Mouse (Mus musculus) layer of hippocampus, postnatal 14 days (tissue): ENCODE results near the gene Gle1. TPM values are rescaled to one million over a fixed set of nuclear protein-coding genes. Genes with fewer than 3 reads are reported as not detected.
"Not testable (repeated sequence)": the region's sequence is repeated elsewhere in the genome, so short reads cannot be mapped to it uniquely, and the experiment has no call there.

Experiments
- DNase-seq, 2 experiments: peaks; one replicate each; pipeline ENCODE4 v3.0.0; 2021 to 2022; ENCODE audit warnings: low spot score in 2 of 2, mixed read lengths in 1 of 2
- long read RNA-seq, 2 experiments: library from polyadenylated mRNA; stranded (forward); transcript quantifications; one replicate each; pipeline ENCODE4 v2.0.0; 2021
- total RNA-seq, 2 experiments: library from RNA; stranded (reverse); gene quantifications; 2 replicates each; pipeline ENCODE4 v1.2.3; 2021

Gene Gle1
- total RNA-seq = 10 to 100 TPM; 44.8 to 47.3 TPM
- long read RNA-seq, experiment 1, full-length matches to known transcripts = 43 of 56 reads
- long read RNA-seq, experiment 1, partial matches to known transcripts = 2 of 56 reads
- long read RNA-seq, experiment 1, other reads (novel, unspliced or antisense) = 11 of 56 reads
- long read RNA-seq, experiment 2, full-length matches to known transcripts = 62 of 77 reads
- long read RNA-seq, experiment 2, partial matches to known transcripts = 2 of 77 reads
- long read RNA-seq, experiment 2, other reads (novel, unspliced or antisense) = 13 of 77 reads

DNA sequence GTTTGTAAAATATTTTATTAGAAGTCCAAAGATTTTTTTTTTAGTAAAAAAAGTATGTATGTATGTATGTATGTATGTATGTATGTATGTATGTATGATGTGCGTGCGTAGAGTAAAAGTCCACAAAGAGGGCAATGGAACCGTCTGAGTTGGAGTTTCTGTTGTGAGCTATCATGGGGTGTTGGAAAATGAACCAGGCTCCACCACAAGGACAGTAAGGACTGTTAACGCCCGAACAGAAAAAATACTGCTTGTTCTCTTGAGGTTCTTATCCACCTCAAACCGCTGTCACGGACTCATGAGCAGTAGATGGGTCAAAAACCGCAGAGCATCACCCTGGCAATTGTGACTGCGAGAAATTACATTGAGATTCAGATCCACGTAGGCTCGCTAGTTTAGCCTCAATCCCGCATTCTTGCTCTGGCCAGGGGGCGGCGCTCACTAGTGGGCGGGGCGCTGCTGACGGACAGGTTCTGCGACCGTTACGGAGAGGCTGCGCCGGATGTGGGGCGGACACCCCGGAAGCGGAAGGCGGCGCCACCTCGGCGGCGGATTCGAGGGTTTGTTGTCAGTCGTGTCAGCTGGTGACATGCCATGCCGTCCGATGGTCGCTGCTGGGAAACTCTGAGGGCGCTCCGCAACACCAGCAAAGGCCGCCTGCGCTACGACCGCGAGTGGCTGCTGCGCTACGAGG lies at the start of gene Gle1:
Gene Gle1 (plus strand): TSS at position 521 of the 694 bp plus-strand sequence.
- peak; percentile 96 to 97 for DNase-seq

DNA sequence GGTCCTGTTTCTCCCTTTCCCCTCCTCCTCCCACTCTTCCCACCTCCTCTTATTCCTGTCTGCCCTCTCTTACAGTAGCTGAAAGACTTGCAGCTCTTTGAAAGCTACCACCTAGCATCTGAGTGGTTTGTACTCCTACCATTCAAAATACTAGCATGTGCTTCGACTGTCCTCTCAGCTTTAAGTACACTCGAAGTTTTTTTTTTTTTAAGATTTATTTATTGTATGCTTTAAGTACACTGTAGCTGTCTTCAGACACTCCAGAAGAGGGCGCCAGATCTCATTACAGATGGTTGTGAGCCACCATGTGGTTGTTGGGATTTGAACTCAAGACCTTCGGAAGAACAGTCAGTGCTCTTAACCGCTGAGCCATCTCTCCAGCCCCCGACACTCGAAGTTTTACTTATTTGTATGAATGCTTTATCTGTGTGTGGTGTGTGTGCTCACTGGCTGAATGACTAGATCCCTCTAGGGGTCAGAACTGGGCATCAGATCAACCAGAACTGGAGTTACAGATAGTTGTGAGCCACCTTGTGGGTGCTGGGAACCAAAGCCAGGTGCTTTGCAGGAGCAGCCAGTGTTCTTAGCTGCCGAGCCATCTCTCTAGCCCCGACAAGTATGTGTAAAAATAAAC lies 48.5 kb upstream of the Gle1 start:
- DNase-seq = not testable (repeated sequence)

DNA sequence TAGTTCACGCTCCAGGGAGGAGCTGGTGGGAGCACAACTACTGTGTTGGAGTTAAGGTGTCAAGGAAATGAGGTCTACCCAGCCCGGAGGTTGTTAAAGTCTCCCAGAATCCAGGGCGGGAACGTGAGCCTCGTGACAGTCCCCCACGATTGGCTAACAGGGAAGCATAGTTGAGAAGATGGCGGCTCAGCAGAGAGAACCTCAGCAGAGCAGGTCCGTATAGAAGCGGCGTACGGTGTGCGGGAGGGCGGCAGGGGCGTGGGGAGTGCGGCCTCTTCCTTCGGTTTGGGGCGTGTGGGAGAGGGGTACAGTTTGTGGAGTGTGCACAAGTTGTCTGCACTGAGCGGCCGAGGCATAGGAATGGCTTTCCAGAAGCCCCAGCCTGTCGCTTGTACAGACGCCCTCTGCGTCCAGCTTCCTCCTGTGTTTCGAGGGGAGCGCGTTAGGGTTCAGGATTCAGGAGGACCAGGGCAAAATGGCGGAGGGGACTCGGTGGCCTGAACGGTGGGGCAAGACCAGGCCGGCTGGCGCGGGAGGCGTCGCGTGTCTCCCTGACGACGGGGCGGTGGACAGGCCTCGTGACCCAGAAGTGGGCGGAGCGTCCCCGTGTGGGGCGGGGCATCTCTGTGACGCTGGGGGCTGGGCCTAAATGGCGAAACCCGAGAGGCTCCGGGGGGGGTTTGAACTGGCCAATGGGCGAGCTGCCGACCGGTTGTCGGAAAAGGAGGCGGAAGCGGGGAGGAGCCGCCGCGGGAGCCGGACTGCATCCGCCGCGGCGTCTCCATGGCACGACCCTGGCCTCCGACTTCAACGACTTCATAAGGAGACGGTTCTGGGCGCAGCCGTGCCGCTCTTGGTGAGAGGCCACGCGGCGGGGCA lies 45.9 kb upstream of the Gle1 start, which contains the start of gene Odf2:
Gene Odf2 (plus strand): TSS at position 156 of the 879 bp plus-strand sequence.
- DNase-seq = peak; percentile 100

DNA sequence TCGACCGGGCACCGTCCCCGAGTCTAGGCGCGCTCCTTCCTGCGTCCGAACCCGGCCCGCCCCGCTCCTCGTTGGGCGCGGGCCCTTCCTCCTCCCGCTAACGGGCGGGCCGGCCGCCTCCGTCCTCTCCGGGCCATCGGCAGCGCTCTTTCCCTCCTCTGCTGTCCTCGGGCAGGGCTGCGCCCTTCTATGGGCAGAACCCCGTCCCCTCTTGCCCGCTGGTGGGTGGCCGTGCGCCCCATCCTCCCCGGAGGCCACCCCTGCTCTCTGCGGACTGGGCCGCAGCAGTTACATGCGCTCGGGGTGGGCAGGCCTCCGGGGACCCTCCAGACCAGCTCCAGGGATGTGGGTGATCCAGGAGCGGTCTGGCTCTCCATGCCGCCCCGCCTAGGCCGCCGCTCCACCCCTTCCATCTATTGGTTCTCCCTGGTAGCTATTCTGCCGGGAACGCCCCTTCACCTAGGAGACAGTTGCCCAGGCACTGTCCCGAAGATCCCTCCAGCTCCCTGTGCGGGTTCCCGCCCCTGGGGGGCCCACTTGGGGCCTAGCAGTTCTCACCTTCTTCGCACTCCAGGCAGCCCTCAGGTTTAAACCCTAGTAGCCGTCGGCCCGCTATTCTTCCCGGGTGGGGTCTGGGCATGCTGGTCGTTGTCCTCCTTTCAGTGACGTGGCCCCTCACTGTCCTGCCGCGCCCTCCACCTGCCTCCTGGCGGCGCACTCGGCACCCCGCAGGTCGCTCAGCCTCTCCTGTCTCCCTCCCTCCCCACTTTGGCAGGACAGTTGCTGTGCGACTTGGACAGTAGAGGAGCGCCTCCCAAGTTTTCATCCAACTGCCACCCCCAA lies 45.0 kb upstream of the Gle1 start:
- peak; percentile 86 to 90 for DNase-seq

DNA sequence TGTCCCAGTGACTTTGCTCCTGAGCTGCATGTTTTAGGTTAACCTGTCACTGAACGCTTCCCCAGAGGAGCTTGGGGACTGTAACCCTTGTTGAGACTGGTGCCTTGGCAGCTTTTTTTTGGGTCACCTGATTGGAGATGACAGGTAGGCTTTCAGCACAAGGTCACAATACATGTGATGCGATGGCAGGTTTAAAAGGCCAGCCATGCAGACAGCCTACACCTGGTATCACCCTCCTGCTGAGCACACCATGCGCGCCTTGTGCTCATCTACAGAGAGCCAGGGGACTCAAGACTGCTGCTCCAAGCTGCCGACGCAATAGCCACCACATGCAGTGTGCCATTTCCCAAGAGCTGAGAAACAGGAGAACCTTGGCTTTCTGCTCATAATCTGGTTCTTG lies 43.5 kb upstream of the Gle1 start:
- no peak for DNase-seq

DNA sequence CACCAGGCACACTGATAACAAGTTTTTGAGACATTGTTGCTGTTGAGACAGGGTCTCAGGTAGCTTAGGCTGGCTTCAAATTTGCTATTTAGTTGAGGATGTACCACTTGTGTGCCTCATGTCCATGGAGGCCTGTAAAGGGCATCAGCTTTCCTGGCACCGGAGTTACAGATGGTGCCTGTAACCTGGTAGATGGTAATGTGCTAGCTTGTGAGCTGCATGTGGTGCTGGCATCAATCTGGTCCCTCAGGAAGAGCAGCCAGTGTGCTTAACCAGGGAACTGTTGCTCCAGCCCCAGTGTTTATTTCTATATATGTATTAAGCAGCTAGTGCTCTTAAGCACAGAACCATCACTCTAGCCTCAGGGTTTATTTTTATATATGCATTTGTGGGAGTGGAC lies 39.2 kb upstream of the Gle1 start:
- DNase-seq = no peak

DNA sequence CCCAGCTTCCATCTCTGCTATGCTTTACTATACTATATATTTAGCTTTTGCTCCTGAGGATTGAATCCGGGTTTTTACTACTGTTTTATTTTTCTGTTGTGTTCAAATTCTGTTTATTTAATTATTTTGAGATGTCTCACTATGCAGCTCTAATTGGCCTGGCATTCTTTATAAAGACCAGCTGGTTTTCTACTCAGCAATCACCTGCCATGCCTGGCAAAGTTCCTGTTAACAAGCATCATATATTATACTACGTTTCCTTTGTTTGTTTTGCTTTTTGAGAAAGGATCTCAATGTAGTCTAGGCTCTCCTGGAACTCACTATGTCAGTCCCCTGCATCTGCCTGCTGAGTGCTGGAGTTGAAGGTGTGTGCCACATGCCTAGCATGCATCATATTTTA lies 37.9 kb upstream of the Gle1 start:
- DNase-seq = no peak

DNA sequence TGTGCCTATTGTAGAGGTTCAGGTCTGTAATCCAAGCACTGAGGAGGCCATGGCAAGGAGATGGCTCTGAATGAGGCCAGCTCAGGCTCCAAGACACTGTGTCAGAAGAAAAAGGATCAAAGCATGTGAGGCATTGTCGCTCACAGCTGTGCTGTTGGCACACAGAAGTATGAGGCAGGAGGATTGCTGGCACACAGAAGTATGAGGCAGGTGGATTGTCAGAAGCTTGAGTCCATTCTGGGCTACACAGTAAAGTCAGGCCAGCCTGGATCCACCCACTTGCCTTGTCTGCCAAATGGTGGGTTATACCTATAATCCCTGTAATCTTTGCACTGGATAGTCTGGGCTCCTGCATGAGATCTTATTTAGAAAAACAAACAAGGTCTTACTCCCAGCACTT lies 37.1 kb upstream of the Gle1 start:
- no peak for DNase-seq

DNA sequence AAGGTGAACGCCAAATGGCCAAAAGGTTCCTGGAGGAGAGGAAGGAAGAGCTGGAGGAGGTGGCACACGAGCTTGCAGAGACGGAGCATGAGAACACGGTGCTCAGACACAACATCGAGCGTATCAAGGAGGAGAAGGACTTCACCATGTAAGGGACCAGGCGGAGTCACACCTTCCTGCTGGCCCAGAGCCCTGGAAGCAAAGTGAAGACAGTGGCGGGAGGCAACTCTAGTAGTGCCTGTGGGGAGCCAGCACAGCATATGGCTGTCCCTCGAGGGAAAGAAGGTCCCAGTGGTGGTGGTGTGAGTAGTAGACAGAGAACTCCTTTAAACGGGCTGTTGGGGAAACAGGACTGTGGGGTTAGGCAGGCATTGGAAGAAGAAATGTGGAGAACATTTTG lies 33.0 kb upstream of the Gle1 start:
- no peak for DNase-seq

DNA sequence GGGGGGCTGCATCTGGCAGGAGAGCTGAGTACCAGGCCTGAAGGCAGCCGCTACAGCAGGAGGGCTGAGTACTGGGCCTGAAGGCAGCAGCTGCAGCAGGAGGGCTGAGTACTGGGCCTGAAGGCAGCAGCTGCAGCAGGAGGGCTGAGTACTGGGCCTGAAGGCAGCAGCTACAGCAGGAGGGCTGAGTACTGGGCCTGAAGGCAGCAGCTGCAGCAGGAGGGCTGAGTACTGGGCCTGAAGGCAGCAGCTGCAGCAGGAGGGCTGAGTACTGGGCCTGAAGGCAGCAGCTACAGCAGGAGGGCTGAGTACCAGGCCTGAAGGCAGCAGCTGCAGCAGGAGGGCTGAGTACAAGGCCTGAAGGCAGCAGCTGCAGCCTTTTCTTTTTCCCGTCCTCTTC lies 27.1 kb upstream of the Gle1 start:
- DNase-seq = not testable (repeated sequence)

DNA sequence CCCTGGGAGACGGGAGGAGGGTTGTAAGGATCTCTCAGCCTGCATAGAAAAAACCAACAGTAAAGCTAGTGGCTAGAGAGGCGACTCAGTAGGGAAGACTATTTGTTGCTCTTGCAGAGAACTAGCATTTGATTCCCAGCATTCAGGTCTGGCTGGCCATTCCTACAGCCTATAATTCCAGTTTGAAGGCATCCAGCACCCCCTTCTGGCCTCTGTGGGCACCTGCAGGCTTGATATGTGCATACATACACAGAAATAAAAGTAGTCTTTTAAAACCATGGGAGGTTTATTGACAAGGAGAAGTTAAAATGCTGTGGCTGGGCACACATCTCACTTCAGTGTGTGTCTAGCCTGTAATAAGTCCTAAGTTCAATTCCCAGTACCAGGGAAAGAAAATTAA lies 25.2 kb upstream of the Gle1 start:
- no peak for DNase-seq

DNA sequence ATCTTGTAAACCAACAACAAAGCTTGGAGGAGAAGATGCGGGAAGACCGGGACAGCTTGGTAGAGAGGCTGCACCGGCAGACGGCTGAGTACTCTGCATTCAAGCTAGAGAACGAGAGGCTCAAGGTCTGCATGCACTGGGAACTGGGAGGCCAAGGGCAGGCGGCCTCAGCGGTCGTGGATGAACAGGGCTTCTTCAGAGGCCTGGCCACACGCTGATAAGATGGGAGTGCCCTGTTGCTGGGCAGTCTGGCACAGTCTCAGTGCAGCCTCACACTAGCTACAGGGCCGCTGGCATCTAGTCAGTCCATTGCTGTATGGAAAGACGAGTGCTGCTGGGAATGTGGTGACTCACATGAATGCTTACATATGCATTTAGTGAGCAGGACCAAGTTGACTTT lies 17.6 kb upstream of the Gle1 start:
- DNase-seq = no peak

DNA sequence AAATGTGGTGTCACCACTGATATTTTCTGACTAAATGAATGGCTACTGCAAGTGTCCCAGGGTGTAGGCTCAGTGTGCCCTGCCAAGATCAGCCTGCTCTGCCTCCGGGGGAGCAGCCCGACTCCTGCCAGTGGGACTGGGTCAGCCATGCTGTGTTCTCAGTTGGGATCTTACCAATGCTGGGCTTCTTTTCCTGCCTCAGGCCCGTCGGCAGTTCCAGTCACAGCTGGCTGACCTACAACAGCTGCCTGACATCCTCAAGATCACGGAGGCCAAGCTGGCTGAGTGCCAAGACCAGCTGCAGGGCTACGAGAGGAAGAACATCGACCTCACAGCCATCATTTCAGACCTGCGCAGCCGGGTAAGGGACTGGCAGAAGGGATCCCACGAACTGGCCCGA lies 13.2 kb upstream of the Gle1 start:
- DNase-seq = peak in 1 of 2 experiments; percentile 24

DNA sequence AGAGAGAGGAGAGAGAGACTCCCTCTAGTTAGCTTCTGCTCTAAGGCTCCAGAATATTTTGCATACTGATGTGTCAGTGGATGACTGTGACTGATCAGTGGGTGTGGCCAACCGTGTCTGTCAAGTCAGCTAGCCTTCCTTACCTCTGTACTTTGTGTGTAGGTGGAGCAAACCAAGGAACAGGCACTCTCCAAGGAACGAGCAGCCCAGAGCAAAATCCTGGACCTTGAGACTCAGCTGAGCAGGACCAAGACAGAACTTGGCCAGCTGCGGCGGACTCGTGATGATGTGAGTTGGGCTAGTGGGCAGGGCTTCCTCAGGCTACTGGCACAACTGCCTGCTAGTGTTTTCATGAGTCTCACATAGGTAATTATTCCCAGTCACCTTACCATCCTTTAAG lies 8.7 kb upstream of the Gle1 start:
- no peak for DNase-seq

DNA sequence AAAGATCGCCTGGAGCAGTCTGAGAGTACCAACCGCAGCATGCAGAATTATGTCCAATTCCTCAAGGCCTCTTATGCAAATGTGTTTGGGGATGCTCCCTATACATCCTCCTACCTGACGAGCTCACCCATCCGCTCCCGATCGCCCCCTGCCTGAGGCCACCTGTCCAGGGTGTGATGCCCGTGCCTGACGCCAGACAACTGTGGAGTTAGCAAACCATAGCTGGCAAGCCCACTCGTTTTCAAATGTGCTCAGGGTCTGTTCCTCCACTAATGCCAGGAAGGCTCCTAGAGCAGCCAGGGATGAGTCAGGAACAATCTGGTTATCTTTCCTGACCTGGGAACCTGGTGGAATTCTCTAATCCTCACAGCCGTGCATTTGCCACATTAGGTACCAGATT lies 4.7 kb upstream of the Gle1 start:
- DNase-seq = peak; percentile 43 to 71

DNA sequence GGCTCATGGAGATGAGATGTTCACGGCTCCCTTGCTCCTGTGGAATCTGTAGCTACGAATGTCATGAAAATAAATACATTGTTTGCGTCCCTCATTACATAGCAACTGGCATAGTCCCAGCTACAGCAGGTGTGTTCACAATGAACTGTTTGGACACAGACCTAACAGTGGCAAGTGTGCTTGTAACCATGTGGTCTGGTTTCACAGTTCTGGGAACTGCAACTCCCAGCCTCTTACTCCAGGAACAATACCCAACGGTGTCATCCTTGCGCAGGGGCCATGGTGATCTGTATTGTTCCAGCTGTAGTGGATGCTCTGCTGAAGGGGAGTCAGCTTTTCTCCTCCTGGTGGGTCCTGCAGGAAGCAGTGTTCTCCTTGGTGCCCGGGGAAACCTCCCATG lies 4.0 kb upstream of the Gle1 start:
- DNase-seq = peak in 1 of 2 experiments; percentile 17

DNA sequence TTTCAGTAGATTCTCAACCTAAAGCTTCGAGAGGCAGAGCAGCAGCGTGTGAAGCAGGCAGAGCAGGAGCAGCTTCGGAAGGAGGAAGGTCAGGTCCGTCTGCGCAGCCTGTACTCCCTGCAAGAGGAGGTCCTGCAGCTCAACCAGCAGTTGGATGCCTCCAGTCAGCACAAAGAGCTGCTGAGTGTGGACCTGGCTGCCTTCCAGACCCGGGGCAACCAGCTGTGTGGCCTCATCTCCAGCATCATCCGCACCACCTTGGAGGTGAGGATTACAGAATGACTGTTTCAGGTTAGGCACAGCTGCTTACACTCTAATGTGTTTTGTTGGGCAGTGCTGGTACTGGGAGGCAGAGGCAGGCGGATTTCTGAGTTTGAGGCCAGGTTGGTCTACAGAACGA lies 4.8 kb downstream of the Gle1 start:
- no peak for DNase-seq

DNA sequence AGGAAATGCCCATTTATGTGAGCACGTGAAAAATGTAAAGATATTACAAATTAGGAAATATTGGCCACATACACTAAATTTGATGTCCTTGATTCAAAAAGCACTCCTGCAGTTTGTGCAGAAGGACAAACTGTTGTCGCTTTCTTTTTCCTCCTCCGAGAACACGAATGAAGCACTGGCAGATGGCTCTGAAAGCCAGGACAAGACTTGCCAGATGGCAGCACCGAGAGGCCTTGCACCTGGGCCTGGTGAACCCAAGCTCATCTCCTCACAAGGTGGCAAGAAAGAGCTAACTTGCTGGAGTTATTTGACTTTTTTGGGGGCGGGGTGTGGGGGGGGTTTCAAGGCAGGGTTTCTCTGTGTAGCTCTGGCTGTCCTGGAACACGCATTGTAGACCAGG lies 5.6 kb downstream of the Gle1 start:
- DNase-seq = no peak

DNA sequence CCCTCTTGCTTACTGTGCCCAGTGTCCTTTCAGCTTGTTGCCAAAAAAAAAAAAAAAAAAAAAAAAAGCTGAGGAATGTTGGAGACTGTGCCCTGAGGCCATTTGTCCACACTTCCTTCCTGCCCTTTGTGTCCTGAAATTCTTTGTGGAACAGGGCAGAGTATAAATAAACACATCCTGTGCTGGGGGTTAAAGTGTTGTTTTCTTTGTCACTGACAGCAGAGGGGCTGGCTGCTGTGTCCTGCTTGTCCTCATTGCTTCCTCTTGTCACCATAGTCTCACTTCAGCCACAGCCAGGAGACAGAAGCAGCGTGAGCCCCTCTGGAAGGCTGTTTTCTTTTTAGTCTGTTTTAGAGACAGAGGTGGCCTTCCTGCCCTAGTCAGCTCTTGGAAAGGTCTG lies 9.5 kb downstream of the Gle1 start:
- DNase-seq = no peak

DNA sequence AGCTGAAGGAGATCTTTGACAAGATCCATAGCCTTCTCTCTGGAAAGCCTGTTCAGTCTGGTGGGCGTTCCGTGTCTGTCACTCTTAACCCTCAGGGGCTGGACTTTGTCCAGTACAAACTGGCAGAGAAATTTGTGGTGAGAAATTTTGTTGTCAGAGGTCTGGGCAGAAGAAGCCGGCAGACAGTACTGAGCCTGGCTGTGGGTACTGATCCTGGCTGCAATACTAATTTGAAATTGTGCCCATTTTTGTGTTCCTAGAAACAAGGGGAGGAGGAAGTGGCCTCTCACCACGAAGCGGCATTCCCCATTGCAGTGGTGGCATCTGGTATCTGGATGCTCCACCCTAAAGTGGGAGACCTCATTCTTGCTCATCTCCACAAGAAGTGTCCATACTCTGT lies 13.7 kb downstream of the Gle1 start:
- no peak for DNase-seq

DNA sequence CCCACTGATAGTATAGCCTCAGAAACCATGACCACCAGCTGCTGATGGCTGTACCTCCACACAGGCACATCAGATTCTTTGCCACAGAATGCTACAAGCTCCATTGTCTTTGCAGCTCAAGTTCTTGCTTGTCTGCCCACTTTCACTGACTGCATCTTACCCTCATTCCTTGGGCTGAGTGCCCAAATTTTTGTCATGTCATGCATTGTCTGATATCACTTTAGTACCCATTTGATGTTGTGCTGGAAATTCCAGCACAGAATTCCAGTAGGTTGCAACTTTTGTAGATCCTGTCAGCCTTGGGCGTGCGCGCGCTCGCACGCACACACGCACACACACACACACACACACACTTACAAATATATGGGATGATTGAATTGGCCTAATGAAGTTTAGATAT lies 26.0 kb downstream of the Gle1 start:
- no peak for DNase-seq
